Mouse (Mus musculus): ENCODE data around the gene 1700013G24Rik. TPM values are rescaled to one million over a fixed set of nuclear protein-coding genes. Genes with fewer than 3 reads are reported as not detected.

Gene 1700013G24Rik
- polyA plus RNA-seq, 1 experiment, result 3.7 TPM

- DNase-seq (ENCODE audit: low read depth), result no peak
Observed at GRCm38 (mm10) chr4:137495501-137496100, 42.5 kb downstream of the 1700013G24Rik start.

DNA sequence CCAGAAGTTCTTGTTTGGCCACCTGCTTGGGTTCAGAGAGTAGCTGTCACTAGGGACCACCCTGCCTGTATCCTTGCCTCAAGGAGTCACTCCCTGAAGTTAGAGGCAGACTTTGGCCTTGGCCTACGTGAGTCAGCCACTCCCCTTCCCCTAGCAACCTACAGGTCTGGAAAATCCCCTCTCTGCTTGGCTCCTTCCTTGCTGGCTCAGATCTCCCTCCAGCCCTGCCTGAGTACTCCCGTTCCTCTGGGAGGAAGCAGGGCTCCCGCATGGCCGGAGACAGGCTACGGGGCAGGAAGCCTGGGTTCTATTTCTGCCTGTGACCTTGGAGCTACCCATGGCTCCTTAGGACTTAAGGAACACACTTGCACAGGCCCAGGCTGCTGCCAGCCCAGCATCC is 44.3 kb downstream of the 1700013G24Rik start:
- DNase-seq (ENCODE audit: low read depth), result no peak

- DNase-seq (ENCODE audit: low read depth), result no peak
Observed at GRCm38 (mm10) chr4:137497892-137498722, 45.0 kb downstream of the 1700013G24Rik start.

GRCm38 (mm10) chr4:137498882-137499583 is 45.9 kb downstream of the 1700013G24Rik start:
- DNase-seq (ENCODE audit: low read depth), result no peak

- DNase-seq (ENCODE audit: low read depth), result no peak
Observed at GRCm38 (mm10) chr4:137500149-137500548, 47.1 kb downstream of the 1700013G24Rik start.

DNA sequence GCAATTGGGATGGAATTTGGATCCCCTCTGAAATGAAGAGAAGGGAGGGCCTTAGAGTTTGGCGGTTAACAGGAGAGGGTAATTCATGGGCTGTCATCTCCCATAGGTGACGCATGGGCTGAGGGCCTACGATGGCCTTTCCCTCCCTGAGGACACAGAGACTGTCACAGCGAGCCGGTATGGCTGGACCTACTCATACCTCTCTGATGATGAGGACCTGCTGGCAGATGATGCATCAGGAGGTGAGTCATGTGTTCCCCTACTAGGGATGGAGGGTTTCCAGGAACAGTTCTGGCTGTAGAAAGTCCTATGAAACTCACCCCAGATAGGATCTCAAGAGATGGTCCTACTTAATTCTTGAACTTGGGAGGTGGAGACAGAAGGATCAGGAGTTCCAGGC is 47.9 kb downstream of the 1700013G24Rik start:
- DNase-seq (ENCODE audit: low read depth), result no peak

GRCm38 (mm10) chr4:137502183-137502582 is 49.1 kb downstream of the 1700013G24Rik start:
- DNase-seq (ENCODE audit: low read depth), result no peak

DNA sequence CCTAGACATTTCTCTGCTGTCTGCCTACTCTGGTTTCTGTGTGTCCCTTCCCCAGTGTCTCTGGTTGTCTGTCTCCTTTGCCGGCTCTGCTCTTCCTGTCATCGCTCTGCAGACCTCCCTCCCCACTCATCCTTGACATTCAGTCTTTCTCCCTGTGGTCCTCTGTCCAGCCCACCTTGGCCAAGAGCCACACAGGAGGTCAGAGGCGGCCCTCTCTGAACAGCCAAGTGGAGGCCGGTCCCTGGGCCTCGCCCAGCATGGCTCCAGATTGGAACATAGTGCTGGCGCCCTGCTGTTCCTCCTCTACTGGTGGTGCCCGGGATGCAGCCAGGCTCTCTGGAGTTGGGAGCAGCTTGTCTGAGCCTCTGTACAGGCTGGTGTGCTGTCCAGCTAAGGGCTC is 49.7 kb downstream of the 1700013G24Rik start:
- DNase-seq (ENCODE audit: low read depth), result no peak

GRCm38 (mm10) chr4:137503509-137503971 is 50.5 kb downstream of the 1700013G24Rik start:
- no peak for DNase-seq (ENCODE audit: low read depth)

Other genes with a start within 250 kb of the 1700013G24Rik start
- gene Wnt4, start 175.8 kb upstream of the 1700013G24Rik start, polyA plus RNA-seq (2012; rRNA removed), result 5.5 and 5.7 TPM in 2 replicates
- gene Cdc42, start 95.6 kb upstream of the 1700013G24Rik start, polyA plus RNA-seq (2012; rRNA removed), result 121 and 148 TPM in 2 replicates
- not detected in 2 replicates for gene Cela3a, start 43.5 kb upstream of the 1700013G24Rik start, polyA plus RNA-seq (2012; rRNA removed)
- gene Cela3b, start 22.7 kb upstream of the 1700013G24Rik start, polyA plus RNA-seq (2012; rRNA removed), result 0.60 and 7.9 TPM in 2 replicates
- 49.9 and 64.1 TPM in 2 replicates for gene Hspg2, start 15.5 kb downstream of the 1700013G24Rik start, polyA plus RNA-seq (2012; rRNA removed)
- gene Ldlrad2, start 121.3 kb downstream of the 1700013G24Rik start, polyA plus RNA-seq (2012; rRNA removed), result 1.4 TPM in 1 of 2 replicates, not detected in the other
- 68.5 and 70.7 TPM in 2 replicates for gene Usp48, start 140.5 kb downstream of the 1700013G24Rik start, polyA plus RNA-seq (2012; rRNA removed)
- gene Rap1gap, start 211.4 kb downstream of the 1700013G24Rik start, polyA plus RNA-seq (2012; rRNA removed), result 6.5 and 8.7 TPM in 2 replicates

Data from gonadal fat pad, adult 2 months (tissue).